Mouse (Mus musculus) fat pad, adult 2 months (tissue): ENCODE data around the gene Stx6.

ENCODE experiments used
- DNase-seq: peaks from one replicate; pipeline ENCODE4 v3.0.0-alpha.2; 2011; ENCODE audit warnings: low read depth, low spot score; ENCODE audit errors: extremely low read depth

The Stx6 gene

DNA sequence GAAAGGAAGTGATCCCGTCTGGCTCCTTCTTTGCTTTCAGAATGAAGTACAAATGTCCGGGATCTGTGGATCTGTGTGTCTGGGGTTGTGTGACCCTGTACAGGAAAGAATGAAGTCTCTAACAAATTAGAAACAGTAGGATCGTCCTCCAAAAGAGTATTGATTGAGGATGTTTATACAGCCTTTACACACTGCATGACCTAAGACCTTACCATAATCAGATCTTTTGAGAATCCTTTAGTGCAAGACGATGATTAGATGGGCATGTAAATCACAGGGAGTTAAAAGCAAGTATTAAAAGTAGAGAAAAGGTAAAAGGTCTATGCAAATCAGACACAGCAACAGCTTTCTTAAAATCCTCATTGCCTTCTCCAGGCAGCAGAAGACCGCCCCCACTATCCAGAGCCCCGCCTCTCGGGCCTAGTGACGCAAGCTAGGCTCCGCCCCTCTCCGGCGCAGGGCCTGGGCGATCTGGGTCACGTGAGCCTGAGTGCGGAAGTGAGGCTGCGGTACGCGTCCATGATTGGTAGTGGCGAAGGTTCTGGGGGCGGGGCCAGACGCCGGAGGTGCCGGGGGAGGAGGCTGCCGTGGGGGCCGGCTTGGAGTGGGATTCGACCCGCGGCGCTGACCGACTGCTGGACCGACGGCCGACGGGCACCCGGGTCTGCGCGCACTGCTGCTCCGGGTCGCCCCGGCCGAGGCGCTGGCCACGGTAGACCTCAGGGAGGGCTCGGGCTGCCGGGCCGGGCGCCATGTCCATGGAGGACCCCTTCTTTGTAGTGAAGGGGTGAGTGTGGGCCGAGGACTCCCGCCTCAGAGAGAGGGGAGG is at the start of gene Stx6:
TSS of gene Stx6 (plus strand) at position 575 of the 829 bp plus-strand sequence.
- no peak for DNase-seq

DNA sequence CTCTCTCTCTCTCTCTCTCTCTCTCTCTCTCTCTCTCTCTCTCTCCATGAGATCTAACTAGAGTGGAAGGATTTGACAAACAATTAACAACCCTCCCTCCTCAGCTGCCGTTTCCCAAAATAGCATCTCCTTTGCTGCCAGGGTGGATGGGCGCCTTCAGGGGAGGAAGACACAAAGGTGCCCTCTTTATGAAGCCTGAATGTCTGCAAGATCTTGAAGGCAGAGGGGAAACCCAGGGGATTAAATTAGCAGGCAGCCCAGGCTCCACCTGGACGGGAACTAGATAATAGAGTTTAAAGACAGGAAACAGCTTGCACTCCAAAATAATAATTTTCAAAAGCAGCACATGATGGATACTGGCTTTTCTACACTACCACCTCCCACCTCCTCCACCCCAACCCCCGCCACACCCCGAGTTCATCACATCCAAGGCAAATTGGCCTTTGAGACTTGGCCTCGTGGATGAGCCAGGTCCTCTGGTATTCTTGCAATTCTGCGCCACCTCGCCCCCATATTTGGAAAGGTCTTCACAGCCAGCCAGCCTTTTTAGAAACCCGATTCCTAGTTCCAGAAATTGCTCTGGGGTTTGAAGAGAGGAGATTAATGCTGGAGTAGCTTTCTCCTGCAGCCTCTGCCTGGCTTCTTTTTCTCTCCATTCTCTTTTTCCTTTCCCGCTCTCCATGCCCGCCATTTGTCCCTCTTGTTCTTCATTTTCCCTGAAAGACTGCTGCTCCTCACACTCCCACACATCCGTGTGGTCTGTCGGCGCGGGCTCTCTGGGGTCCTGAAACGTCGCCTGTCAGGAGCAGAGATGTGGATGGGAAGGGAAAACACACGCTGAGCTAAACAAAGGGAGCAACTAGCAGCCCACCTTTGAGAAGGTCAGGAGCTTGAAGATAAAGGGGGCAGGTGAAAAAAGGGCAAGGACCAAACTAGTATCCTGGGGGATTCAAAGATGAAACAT is 48.8 kb upstream of the Stx6 start:
- DNase-seq = no peak

DNA sequence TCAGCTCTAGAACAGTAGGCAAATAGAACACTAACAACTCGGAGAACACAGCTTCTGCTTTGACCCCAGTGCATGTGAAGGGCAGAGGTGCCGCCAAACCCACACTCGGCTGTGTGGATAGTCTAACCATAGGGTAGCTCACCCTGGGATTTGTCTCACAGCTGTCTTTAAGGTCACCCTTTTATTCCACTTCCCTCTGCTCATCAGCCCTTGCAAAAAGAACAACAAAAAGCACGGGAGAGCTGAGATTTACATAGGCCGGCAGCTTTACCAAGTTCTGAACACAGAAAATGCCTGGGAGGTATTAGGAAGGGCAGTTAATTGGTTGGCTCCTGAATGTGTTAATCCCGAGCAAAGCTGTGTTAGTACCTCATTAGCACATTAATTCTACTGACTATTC is 47.0 kb upstream of the Stx6 start:
- DNase-seq = no peak

DNA sequence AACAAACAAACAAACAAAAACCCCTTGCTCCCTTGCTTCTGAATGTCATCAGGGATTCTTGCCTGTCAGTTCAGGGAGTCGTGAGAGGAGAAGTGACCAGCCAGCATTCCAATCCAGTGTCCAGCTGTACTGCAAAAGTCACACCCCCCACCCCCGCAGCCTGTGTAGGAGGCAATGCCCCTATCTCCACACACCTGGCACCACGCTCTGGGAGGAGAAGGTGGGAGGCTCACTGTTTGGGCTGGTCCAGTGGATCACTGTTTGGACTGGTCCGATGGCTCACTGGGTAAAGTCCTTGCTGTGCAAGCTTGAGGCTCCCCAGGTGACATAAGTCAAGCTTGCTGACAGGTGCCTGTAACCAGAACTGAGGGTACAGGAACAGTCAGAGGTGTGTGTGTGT is 46.4 kb upstream of the Stx6 start:
- DNase-seq = no peak

DNA sequence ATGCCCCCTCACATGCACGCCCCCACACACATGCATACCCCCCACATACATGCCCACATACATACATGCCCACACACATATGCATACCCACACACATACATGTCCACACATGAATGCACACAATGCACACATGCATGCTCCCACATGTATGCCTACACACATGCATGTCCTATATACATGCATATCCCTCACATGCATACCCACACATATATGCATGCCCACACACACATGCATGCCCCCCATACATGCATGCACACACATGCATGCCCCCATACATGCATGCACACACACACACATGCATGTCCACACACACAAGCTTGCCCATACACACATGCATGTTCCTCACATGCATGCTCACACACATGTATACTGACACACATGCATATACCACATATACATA is 45.6 kb upstream of the Stx6 start:
- DNase-seq = no peak

DNA sequence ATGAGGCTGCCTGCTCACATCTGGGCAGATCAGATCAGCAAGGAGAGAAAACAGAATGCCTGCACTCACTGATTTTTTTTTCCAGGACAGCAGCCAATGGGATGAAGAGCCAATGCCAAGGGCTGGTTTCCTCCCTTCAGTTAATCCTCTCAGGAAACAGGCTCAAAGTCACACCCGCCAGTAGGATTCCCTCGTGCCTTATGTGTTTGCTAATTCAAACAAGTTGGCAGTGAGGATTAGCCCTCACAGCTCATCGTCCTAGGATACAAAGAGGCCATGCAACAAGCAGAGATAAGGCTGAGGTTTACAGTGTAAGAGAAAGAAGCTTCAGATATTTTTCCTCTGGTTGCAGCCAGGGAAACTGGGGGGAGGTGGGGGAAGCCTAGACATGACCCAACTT is 44.6 kb upstream of the Stx6 start:
- peak; percentile 57 for DNase-seq

DNA sequence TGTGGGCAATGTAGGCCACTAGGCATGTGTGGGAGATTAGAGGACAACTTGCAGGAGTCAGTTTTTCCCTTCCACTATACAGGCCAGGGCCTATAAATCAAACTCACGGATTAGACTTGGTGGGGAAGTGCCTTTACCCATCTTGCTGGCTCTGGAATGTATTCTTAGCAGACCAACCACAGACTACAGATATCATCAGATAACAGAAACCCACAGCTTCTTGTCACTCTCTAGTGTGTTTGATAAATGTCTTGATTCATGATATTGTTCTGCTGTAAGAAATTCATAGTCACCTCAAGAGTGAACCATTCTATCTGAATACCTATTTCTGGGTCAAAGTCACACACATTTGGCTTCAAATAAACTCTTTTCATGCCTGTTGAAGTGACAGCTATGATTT is 38.8 kb upstream of the Stx6 start:
- no peak for DNase-seq

DNA sequence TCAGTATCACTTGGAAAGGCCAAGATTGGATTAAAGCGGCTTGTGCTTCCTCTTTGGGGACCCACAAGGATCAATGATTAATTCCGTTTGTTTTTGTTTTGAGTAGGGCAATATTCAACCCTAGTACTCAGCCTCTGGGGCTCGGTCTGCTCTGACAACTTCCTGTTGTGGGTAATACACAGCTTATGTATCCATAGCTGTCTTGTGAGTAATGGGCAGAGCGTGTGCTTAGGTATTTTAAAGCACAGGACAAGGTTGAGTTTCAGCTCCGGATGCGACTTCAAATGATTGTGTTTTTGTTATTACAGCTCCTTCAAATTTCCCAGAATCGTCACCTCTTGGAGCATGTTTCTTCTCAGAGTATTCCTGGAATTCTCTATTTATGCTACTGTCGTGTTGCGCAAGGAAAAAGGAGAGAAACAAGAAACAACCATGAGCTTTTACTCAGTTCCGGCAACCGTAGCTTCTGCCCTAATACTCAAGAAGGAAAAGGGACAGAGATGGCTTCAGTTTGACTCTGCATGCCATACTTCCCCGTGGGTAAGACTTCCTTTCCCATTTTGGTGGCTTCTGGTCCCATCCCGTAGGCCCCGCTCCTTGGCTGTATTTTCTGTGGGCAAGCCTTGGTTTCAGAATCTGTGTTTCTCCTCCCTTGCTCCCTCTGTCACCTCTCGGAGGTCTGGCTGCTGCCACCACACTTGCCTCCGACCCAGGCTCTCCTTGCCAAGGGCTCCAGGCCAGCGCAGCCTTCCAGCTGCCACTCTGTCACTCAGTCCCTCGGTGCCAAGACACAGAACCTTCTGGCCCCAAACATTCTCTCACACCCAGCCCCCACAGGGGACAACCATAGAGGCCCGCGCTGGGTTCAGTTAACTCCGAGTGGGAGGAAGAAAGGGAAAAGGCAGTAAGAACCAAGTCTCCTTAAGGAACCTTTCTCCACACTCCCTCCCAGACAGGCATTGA is 36.3 kb upstream of the Stx6 start:
- no peak for DNase-seq

DNA sequence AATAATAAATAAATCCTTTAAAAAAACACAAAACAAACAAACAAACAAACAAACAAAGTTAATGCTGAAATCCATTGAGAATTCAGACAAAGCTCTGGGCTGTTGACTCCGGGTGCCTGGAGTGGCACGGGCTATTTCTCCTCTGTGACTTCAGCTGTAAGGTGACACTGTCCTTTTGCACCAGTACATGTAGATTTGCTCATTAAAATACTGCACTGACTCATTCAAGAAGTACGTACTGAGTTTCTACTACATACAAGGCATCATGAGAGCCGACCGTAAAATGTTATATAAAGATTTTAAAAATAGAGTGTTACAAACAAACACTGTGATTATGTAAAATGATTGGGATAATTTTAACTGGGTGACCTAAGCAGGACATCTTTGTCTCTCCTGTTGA is 34.1 kb upstream of the Stx6 start:
- no peak for DNase-seq

DNA sequence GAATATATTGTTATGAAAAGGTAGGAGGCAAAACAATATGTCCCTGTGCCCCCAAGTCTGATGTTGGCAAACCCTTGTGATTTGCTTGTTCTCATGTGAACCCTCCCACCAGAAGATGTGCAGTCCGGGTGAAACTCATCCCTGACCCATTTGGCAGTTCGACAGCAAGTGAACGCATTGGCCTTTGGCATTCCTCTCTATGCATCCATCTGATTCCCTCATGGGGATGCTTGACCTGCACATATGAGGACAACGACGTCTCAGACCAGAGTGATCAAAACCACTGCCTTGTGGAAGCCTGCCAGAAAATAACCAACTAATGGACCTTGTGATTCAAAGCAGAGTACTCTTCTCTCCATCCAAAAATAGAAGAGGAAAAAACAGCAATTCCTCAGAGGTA is 31.8 kb upstream of the Stx6 start:
- DNase-seq = no peak

DNA sequence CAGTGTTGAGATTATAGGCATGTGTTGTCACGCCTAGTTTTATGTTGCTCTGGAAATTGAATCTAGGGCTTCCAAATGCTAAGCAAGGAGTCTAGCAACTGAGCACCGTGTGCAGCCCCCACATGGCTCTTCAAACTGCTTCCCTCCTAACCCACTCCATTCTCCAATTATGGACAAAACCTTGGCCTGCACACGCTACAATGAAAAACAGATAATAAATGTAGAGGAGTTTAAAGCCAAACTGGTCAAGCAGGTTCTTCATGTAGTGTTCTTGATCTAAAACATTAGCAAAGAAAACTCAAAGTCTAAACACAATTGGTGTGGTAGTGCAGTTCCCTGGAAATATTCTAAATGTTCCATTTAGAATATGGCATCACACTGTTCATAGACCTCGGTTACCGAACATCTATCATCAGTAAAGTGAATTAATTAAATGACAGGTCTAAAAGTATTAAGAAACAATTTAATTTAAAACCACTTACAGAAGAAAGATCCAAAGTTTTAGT is 31.0 kb upstream of the Stx6 start:
- DNase-seq = no peak

DNA sequence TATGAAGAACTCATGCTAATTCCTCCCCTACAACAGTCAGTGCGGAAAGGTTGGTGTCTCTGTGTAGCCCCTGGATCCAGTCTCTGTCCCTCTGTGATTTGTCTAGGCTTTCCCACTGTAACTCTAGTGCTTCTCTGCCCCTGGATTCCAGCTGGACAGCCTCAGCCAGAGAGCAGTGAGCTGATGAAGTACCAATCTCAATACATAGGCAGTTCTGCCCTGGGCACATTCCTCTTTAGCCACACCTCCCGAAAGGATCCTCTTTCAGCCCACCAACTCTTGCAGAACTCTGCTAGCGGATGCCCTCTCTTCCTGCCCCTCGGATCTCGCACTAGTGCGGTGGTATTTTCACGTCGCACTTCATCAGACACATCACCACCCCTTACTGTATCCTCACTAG is 23.6 kb upstream of the Stx6 start:
- no peak for DNase-seq

DNA sequence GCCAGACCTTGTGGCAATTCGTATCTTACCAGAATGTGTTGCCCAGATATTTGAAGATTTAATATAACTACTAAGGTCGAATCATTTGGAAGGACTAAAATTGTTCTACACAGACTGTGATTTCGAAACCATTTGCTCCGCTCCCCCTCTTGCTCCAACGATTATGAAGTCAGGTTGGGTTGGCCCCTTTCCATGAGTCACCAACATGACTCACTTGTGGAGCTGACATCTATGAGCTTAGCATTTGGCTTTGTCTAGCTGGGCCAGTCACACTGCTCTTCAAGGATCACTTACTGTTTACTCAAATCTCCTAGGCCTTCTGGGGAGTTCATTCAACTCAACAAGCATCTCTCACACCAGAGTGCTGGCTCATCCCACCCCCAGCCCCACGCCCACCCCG is 19.7 kb upstream of the Stx6 start:
- peak; percentile 92 for DNase-seq

DNA sequence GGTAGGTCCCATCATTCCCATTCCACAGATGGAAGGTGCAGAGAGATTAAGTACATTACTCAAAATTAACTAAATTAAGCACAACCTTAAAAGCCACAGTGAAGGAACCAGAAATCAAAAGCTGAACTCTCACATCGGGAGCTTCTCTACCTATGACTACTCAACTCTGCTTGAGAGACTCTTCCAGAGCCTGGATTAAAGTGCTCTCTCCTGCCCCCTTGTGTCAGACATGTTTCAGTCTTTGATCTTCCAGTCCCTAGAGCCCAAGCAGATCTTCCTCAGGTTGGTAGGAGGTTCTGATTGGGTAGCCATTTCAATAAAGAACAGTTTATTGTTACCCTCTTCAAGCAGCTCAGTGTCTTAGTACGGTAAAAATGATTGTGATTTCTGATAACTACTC is 18.4 kb upstream of the Stx6 start:
- DNase-seq = no peak

DNA sequence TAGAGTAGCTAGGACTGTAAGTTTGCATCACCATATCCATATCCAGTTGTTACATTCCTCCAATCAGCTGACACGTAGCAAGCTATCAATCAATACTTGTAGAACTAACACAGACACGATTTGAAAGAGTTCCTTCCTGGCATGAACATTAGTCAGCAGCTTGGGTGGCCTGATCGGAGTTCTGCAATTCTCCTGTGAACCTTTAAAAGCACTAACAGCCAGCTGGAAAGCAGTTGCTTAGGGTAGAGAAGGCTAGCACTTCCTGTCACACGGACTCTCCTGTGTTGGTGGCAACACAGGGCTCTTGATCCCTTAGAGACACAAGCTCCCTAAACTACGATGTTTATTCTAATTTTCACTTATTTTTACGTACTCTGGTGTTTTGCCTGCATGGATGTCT is 12.9 kb upstream of the Stx6 start:
- no peak for DNase-seq

DNA sequence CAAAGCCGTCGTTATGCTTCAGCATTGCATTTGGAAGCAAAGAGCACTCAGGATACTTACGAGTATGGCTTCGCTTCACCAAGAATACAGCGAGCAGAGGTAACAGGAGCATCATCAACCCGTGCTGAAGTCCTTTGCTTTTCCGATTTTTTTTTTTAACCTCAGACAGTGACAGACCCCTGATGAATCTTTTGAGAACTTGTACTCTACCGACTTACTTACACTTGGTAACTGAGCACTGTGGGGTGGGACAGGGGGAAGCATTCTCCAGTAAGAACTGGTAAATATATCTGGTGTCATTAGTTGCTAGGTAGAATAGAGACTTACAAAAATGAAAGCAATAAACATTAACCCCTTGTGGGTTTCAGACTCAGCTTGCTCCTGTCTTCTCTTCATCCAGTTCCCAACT is 11.9 kb upstream of the Stx6 start, which contains the start of gene Mr1:
TSS of gene Mr1 (minus strand) at position 243 of the 409 bp plus-strand sequence.
- DNase-seq = no peak

DNA sequence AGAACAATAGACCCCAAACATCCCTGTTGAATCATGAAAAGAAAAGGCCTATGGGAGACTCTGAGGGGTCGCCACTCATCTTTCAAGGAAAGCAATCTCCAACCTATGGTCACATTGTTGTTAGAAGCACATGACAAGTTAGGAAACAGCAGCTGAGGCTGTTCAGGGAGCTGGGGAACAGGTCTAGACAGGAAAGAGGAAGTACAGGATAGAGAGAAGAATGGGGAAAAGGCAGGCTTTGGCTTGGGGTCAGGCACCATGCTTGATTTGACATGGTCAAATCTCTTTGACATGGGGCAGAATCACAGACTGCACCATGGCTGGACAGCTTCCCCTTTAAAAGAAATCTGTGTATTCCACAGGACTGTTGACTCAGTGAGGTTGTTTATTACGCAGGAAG is 11.3 kb upstream of the Stx6 start:
- no peak for DNase-seq

DNA sequence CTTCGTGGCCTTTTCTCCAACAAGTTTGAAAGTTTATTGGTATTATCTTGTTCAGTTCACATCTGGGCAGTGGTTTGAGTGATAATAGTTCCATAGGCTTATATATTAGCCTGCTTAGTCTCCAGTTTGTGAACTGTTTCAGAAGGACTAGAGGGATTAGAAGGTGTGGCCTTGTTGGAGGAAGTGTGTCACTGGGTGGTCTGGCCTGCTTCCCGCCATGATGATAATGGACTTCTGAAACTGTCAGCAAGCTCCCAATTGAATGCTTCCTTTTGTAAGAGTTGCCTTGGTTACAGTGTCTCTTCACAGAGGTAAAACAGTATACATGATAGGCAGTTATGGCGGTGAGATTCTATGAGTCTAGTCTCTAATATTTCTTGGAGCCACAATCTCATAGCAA is 9.1 kb upstream of the Stx6 start:
- DNase-seq = no peak

DNA sequence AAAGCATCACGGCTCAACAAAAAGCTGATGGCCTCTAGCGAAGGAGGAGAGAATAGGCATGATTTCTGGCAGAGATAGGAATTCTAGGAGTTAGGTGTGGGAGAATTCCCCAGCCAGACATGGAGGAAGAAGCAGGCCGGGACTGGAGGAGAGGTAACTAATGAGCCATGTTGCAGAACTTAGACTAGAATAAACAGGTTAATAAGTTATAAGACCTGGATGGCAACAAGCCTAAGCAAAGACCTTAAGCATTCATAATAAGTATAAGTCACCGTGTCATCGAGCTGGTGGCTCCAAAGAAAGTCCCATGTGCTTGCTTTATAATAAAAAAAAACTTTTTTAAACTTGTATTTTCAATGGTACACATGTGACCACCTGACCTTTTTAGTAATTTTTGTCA is 7.7 kb upstream of the Stx6 start:
- no peak for DNase-seq

DNA sequence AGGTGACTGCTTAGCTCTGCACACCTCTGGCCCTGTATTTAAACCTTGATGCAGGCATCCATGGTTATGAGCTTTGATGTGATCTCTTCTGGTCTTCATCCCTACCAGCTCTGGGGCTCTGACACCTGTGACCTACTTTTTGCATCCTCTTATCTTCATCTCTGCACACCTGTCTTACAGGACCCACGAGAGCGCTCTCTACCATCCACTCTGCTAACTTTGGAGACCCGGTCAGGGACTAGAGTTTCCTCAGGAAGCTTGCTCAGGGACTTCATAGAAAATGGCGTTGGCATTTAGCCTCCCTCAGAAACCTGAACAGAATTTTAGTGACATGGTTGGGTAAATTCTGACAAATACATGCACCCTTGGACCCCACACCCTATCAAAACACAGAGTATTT is 4.6 kb upstream of the Stx6 start:
- no peak for DNase-seq
